Mouse (Mus musculus): ENCODE measurements around the gene Adk. TPM values are rescaled to one million over a fixed set of nuclear protein-coding genes. Genes with fewer than 3 reads are reported as not detected.
A peak's percentile ranks its signal among the peaks of the same experiment; 100 is the strongest.

Adk gene
- polyA plus RNA-seq, 1 experiment from 2014 or later, result 155 TPM

DNA sequence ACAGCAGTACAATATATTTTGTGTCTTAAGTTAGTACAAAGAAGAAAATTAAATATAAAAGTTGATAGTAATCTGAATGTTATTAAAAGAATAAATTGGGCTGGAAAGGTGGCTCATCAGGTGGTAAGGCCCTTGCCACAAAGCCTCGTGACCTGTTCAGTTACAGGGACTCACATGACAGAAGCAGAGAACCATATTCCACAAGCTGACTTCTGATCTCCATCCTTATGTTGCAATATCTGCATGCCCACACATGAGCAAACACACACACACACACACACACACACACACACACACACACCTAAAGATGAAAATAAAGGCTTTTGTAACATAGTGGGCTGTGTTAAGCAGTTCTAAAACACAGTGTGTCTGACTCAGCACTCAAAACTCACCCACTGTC is 90.2 kb downstream of the Adk start:
- no peak overlapping the region for H3K9ac ChIP-seq (ENCODE audit: low read depth, low read length)
- H3K36me3 ChIP-seq (ENCODE audit: control insufficient read depth, insufficient read depth, low read length), result no peaks in the 10 kb centered on the region
- no peak overlapping the region for H3K4me2 ChIP-seq (replicated peaks; ENCODE audit: low read depth, low read length)
- no peaks in the 10 kb centered on the region for H3K27me3 ChIP-seq (ENCODE audit: control insufficient read depth, insufficient read depth, low read length)
- 65% methylated on average over 1 of the region's 1 CpGs for WGBS
- no peak for ATAC-seq (ENCODE audit: low FRiP score, low TSS enrichment)
- H3K9me3 ChIP-seq (ENCODE audit: control insufficient read depth, low read length), result no peaks in the 10 kb centered on the region
- no peak overlapping the region for H3K27ac ChIP-seq (ENCODE audit: low read depth, low read length)
- 0 out of 2 replicates have a peak, but pooled peaks cover 3% of the 10 kb centered on the region for H3K4me1 ChIP-seq (ENCODE audit: control insufficient read depth, insufficient read depth, low read length)
- no peak overlapping the region for H3K4me3 ChIP-seq (ENCODE audit: low read length)

DNA sequence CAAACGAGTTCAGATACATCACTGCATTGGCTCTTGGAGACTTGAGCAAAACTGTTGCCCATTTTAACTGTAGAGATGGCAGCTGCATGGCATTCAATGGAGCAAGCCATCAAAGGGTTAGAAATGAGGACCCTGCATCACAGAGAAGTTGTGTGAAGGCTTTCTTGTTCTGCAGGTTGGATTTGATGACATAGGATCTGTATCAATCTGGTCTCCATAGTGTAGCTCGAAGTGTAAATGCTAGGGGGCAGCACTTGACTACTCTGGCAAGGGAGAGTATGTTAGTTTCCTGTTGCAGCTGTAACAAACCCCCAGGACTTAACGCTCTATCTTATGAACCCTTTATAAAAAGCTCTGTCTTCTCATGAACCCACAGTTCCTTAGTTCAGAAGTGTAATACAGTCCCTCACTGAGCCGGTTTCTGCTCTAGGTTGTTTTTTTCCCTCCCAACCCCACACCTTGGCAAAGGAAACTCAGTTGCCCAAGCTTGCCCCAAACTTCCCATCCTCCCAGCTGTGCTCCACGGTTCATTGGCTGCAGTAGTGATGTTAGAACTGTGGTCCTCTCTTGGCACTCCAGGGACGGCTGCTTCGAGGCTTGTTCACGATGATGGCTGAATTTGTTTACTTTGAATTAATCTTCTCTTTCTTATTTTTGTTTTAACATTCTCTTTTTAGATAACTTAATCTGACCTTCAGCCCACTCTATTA is 91.2 kb downstream of the Adk start:
- 46% methylated on average over 8 of the region's 8 CpGs for WGBS
- peak; percentile 52 for ATAC-seq (ENCODE audit: low FRiP score, low TSS enrichment)
- H3K9ac ChIP-seq (ENCODE audit: low read depth, low read length), result no peak overlapping the region

DNA sequence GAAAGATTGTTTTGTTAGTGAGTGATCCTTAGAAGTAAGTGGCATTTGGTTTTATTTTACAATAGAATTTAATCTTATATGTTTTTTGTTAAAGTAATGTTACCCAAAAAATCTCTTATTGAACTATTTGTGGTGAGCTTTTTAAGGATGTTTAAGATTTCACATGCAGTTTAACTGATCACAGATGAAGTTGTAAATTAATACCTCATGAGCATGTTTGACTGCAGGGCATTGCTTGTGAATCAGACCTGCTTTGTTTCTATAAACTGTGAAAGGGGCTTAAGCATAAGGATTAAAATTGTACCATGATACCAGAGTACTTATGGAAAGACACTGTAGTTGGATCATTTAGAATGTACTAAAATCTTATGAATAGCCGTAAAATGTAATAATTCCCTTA is 94.8 kb downstream of the Adk start:
- no peaks in the 10 kb centered on the region for H3K36me3 ChIP-seq (ENCODE audit: control insufficient read depth, insufficient read depth, low read length)
- no peak for ATAC-seq (ENCODE audit: low FRiP score, low TSS enrichment)
- WGBS, result 98% methylated on average over 1 of the region's 1 CpGs

More for the DNA sequence above, 91.2 kb downstream of the Adk start:
- Histone ChIP-seq H3K27me3 (ENCODE audit: control insufficient read depth, insufficient read depth, low read length) (no peaks in the 10 kb centered on the region), H3K27ac (ENCODE audit: low read depth, low read length) (no peak overlapping the region; the same call in 1 of the 2 replicates), H3K9me3 (ENCODE audit: control insufficient read depth, low read length) (no peaks in the 10 kb centered on the region), H3K4me2 (replicated peaks; ENCODE audit: low read depth, low read length) (no peak overlapping the region), H3K36me3 (ENCODE audit: control insufficient read depth, insufficient read depth, low read length) (no peaks in the 10 kb centered on the region), H3K4me1 (ENCODE audit: control insufficient read depth, insufficient read depth, low read length) (0 out of 2 replicates have a peak, but pooled peaks cover 3% of the 10 kb centered on the region), H3K4me3 (ENCODE audit: low read length) (no peak overlapping the region)

DNA sequence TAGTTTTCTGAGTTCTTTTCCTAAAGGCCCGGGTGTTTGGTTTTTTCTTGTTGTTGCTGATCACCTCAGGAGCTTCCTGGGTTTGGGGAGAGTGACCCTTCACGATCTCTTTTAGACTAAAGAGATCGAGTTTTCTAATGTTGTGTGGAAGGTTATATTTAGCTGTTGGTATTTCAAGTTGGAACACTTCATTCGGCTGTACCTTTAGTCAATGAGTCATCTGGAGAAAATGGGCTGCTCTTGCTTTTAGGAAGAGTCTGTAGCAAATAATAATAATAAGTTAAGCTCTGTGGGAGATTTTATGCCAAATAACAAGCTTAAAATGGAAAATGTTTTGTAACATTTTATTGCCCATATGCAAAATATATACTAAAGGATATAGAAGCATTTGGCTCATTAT is 97.9 kb downstream of the Adk start:
- Histone ChIP-seq H3K4me3 (ENCODE audit: low read length) (no peak overlapping the region), H3K4me1 (ENCODE audit: control insufficient read depth, insufficient read depth, low read length) (no peaks in the 10 kb centered on the region), H3K4me2 (replicated peaks; ENCODE audit: low read depth, low read length) (no peak overlapping the region), H3K9ac (ENCODE audit: low read depth, low read length) (no peak overlapping the region), H3K9me3 (ENCODE audit: control insufficient read depth, low read length) (no peaks in the 10 kb centered on the region), H3K27ac (ENCODE audit: low read depth, low read length) (no peak overlapping the region), H3K36me3 (ENCODE audit: control insufficient read depth, insufficient read depth, low read length) (no peaks in the 10 kb centered on the region), H3K27me3 (ENCODE audit: control insufficient read depth, insufficient read depth, low read length) (no peaks in the 10 kb centered on the region)
- 59% methylated on average over 4 of the region's 4 CpGs for WGBS
- ATAC-seq (ENCODE audit: low FRiP score, low TSS enrichment), result no peak

More for the DNA sequence above, 94.8 kb downstream of the Adk start:
- H3K27ac ChIP-seq (ENCODE audit: low read depth, low read length), result no peak overlapping the region
- H3K4me2 ChIP-seq (replicated peaks; ENCODE audit: low read depth, low read length), result no peak overlapping the region
- H3K4me1 ChIP-seq (ENCODE audit: control insufficient read depth, insufficient read depth, low read length), result 0 out of 2 replicates have a peak, but pooled peaks cover 3% of the 10 kb centered on the region
- no peaks in the 10 kb centered on the region for H3K27me3 ChIP-seq (ENCODE audit: control insufficient read depth, insufficient read depth, low read length)
- no peak overlapping the region for H3K4me3 ChIP-seq (ENCODE audit: low read length)
- H3K9ac ChIP-seq (ENCODE audit: low read depth, low read length), result no peak overlapping the region
- no peaks in the 10 kb centered on the region for H3K9me3 ChIP-seq (ENCODE audit: control insufficient read depth, low read length)

DNA sequence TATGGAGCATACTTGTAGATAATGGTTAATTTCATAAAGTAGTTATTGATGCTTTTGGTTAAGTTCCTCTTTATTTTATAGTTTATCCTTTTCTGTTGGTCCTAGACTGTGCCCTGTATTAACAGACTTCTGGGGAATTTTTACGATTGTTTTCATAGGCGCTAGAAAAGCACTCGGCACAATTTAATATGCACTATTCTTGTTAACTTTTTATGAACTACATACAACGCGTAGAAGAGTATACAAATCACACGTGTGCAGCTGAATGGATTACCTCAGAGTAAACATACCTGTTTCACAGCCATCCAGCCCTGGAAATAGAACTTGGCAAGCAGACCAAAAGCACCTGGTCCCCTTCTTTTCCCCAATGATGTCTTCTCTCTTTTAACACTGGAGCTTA is 99.7 kb downstream of the Adk start:
- Histone ChIP-seq H3K9ac (ENCODE audit: low read depth, low read length) (no peak overlapping the region), H3K27ac (ENCODE audit: low read depth, low read length) (no peak overlapping the region), H3K9me3 (ENCODE audit: control insufficient read depth, low read length) (no peaks in the 10 kb centered on the region), H3K27me3 (ENCODE audit: control insufficient read depth, insufficient read depth, low read length) (no peaks in the 10 kb centered on the region), H3K36me3 (ENCODE audit: control insufficient read depth, insufficient read depth, low read length) (no peaks in the 10 kb centered on the region), H3K4me3 (ENCODE audit: low read length) (no peak overlapping the region), H3K4me2 (replicated peaks; ENCODE audit: low read depth, low read length) (no peak overlapping the region), H3K4me1 (ENCODE audit: control insufficient read depth, insufficient read depth, low read length) (no peaks in the 10 kb centered on the region)
- ATAC-seq (ENCODE audit: low FRiP score, low TSS enrichment), result no peak
- 67% methylated on average over 6 of the region's 6 CpGs for WGBS

DNA sequence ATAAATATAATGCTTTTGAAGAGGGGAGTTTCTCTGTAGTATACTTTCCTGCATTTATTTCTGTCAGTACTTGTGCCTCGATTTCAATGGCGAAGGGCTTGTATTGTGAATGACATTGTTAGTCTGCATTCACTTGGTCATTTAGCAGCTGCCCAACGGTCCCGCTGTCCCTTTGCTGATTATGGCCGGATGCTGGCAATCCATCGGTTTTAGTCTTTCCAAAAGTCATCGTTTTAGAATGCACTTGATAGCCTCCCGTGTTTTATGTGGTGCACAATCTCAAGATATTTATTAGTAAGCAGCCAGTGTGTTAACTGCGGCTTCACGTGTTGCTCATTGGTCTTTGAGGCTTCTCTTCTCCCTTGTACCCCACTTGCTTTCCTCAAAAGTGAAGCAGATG is 113.3 kb downstream of the Adk start:
- no peaks in the 10 kb centered on the region for H3K4me1 ChIP-seq (ENCODE audit: control insufficient read depth, insufficient read depth, low read length)
- H3K36me3 ChIP-seq (ENCODE audit: control insufficient read depth, insufficient read depth, low read length), result no peaks in the 10 kb centered on the region
- H3K4me2 ChIP-seq (replicated peaks; ENCODE audit: low read depth, low read length), result no peak overlapping the region
- H3K27ac ChIP-seq (ENCODE audit: low read depth, low read length), result no peak overlapping the region
- no peak for ATAC-seq (ENCODE audit: low FRiP score, low TSS enrichment)
- no peaks in the 10 kb centered on the region for H3K27me3 ChIP-seq (ENCODE audit: control insufficient read depth, insufficient read depth, low read length)
- H3K9ac ChIP-seq (ENCODE audit: low read depth, low read length), result no peak overlapping the region
- H3K9me3 ChIP-seq (ENCODE audit: control insufficient read depth, low read length), result no peaks in the 10 kb centered on the region
- WGBS, result 90% methylated on average over 10 of the region's 10 CpGs
- H3K4me3 ChIP-seq (ENCODE audit: low read length), result no peak overlapping the region

DNA sequence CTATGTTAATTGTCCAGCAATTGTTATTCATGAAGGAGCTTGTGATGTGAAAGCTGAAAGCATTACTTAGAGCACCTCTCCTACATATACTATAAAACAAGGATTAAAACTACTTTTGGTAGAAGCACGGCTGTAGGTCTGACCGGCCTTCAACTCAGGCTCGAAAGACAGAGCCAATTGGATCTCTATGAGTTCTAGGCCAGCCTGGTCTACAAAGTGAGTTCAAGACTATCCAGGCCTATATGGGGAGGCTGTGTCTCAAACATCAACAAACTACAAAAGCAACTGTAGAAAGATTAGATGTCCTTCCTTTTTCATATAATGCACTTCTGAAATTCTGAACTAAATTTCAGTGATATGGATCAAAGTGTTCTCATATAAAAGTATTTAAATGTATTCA is 113.7 kb downstream of the Adk start:
- Histone ChIP-seq H3K27ac (ENCODE audit: low read depth, low read length) (no peak overlapping the region), H3K27me3 (ENCODE audit: control insufficient read depth, insufficient read depth, low read length) (no peaks in the 10 kb centered on the region), H3K9me3 (ENCODE audit: control insufficient read depth, low read length) (no peaks in the 10 kb centered on the region), H3K4me1 (ENCODE audit: control insufficient read depth, insufficient read depth, low read length) (no peaks in the 10 kb centered on the region), H3K4me3 (ENCODE audit: low read length) (no peak overlapping the region), H3K9ac (ENCODE audit: low read depth, low read length) (no peak overlapping the region), H3K36me3 (ENCODE audit: control insufficient read depth, insufficient read depth, low read length) (no peaks in the 10 kb centered on the region), H3K4me2 (replicated peaks; ENCODE audit: low read depth, low read length) (no peak overlapping the region)
- 97% methylated on average over 3 of the region's 3 CpGs for WGBS
- ATAC-seq (ENCODE audit: low FRiP score, low TSS enrichment), result no peak

DNA sequence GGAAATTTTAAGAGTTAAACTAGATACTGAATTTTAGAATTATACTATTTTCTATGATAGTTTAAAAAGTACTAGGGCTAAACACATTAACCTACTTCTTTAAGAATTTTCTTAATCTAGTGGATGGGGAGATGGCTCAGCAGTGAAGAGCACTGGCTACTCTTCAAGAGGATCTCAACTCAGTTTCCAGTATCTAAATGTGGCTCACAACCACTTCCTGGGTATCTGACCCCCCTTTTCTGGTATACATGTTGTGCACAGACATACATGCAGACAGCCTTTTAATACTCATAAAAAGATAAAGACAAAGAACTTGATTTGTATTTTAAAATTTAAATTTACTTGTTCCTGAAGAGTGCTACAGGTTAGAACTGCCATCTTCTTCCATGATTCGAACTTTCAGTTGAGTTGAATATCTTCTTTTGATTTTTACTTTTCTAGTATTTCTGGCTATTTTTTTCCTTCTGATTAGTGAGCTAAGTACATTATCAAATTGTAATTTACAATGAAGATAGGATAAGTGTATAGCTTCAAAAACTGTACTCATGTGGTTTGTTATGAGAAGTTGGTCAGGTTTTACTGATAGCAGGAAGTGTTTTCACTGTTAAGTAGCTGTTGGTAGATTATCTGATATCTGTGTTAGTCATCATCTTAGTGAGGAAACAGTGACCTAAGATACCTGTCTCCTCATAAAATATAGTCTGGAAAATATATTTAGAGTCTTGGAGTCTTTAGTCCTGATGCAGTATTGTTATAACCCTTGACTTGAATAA is 121.8 kb downstream of the Adk start:
- ATAC-seq (ENCODE audit: low FRiP score, low TSS enrichment), result no peak
- Histone ChIP-seq H3K4me2 (replicated peaks; ENCODE audit: low read depth, low read length) (no peak overlapping the region), H3K27me3 (ENCODE audit: control insufficient read depth, insufficient read depth, low read length) (no peaks in the 10 kb centered on the region), H3K4me1 (ENCODE audit: control insufficient read depth, insufficient read depth, low read length) (no peaks in the 10 kb centered on the region), H3K9me3 (ENCODE audit: control insufficient read depth, low read length) (no peaks in the 10 kb centered on the region), H3K27ac (ENCODE audit: low read depth, low read length) (no peak overlapping the region), H3K36me3 (ENCODE audit: control insufficient read depth, insufficient read depth, low read length) (no peaks in the 10 kb centered on the region), H3K4me3 (ENCODE audit: low read length) (no peak overlapping the region), H3K9ac (ENCODE audit: low read depth, low read length) (no peak overlapping the region)
- WGBS, result 98% methylated on average over 1 of the region's 1 CpGs

DNA sequence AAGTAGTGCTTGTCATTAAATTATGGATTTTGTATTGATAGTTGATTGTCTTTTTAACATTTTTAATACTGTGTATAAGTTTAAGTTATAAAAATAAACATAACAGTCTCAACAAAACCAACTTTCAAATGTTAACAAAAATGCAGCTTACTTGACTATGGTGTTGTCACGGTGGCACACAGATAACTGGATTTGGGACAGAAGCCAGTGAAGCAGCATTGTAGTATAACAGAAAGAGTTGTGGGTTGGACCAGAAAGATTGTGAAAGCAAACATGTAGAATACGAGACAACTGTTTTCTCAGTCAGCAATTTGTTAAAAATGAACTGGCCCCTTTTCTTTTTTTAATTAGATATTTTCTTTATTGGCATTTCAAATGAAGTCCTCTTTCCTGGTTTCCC is 122.4 kb downstream of the Adk start:
- Histone ChIP-seq H3K4me2 (replicated peaks; ENCODE audit: low read depth, low read length) (no peak overlapping the region), H3K4me3 (ENCODE audit: low read length) (no peak overlapping the region), H3K9ac (ENCODE audit: low read depth, low read length) (no peak overlapping the region), H3K36me3 (ENCODE audit: control insufficient read depth, insufficient read depth, low read length) (no peaks in the 10 kb centered on the region), H3K9me3 (ENCODE audit: control insufficient read depth, low read length) (no peaks in the 10 kb centered on the region), H3K4me1 (ENCODE audit: control insufficient read depth, insufficient read depth, low read length) (no peaks in the 10 kb centered on the region), H3K27me3 (ENCODE audit: control insufficient read depth, insufficient read depth, low read length) (no peaks in the 10 kb centered on the region), H3K27ac (ENCODE audit: low read depth, low read length) (no peak overlapping the region)
- WGBS, result 73% methylated on average over 2 of the region's 2 CpGs
- ATAC-seq (ENCODE audit: low FRiP score, low TSS enrichment), result no peak
